Mouse (Mus musculus): Measurements from ENCODE around the gene Gm20538.

Gm20538 gene

DNA sequence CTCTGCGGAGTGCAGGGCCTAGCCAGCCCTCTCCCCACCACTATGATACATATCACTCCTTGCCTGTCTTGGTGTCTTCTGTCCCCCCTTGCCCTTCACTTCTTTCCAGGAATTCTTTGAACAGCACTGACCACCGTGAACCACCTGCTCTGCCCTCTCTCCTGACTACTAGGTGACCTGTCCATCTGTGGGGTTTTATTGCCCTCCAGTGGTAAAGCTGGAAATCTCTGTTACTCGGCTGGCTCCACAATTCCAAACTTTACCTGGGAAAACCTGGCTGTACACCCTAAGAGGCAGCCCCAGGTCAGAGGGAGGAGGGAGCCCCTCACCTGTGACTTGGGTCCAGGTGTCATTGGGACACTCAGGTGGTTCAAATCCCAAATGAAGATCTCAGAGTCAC, 17.3 kb downstream of the Gm20538 start:
- DNase-seq (ENCODE audit: low spot score in 2 of 2): no peak

DNA sequence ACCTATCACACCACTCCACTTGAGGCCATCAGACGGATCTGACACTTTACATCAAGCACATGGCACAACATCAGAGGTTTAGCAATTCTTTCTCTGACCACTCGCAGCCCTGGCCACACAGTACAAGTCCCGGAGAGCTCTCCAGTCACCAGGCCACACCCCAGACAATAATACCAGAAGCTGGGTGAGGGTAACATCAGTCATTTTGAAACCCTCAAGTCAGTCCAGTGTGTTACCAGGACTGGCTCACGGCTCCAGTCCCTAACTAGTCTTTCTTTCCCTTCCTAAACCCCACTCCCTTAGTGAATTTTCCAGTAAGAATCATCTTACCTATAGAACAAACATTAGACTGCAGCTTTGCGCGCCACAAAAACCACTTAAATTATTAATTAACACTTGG, 22.6 kb downstream of the Gm20538 start:
- DNase-seq (ENCODE audit: low spot score in 2 of 2): no peak

DNA sequence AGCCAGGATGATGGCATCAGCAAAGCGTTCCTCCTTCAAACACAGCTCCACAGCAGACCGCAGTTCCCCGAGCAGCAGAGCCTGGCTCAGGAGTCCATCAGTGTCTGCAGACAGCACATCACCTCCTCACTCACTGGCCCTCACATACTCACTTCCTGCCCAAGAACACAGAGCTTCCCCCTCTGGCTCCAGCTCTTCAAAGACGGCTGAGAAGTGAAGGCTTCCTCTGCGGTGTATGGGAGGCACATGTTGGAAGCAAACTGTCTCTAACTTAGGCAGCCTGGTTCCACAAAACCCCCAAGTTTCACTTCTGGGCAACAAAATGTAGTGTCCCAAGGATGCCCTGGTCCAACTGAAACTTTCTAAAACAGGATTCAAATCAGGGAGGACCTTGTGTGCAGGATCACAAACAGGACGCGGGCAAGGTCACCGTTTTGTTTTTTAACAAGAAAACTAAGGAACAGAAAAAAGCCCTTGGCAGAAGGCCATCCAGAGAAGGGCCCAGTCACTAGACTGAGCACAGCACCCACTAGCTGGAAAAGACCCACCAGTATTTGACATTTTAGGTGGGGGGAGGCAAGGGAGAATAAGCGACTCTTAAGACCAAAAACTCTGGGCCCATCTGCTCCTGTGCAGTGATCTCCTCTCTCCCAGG, 27.0 kb downstream of the Gm20538 start:
- DNase-seq (ENCODE audit: low spot score in 2 of 2): no peak

DNA sequence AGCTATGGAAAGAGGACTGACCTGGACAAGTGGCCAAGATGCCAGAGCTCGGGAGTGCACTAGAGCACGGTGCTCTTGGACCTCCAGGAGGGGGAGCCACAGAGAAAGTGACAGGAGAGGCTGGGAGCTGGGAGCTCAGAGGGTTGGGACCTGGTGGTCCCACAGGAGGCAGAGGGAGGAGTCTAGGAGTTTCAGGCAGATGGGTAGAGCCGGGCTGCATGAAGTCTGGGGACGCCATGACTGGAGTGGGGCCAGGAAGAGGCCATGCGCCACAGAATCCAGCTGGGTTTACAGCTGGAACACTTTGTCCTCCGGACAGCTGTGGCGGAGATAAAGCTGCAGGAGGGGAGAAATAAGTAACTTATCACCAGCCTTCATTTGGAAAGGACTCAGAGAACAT, 33.5 kb downstream of the Gm20538 start:
- DNase-seq (ENCODE audit: low spot score in 2 of 2): peak in 1 of 2 experiments; percentile 64

DNA sequence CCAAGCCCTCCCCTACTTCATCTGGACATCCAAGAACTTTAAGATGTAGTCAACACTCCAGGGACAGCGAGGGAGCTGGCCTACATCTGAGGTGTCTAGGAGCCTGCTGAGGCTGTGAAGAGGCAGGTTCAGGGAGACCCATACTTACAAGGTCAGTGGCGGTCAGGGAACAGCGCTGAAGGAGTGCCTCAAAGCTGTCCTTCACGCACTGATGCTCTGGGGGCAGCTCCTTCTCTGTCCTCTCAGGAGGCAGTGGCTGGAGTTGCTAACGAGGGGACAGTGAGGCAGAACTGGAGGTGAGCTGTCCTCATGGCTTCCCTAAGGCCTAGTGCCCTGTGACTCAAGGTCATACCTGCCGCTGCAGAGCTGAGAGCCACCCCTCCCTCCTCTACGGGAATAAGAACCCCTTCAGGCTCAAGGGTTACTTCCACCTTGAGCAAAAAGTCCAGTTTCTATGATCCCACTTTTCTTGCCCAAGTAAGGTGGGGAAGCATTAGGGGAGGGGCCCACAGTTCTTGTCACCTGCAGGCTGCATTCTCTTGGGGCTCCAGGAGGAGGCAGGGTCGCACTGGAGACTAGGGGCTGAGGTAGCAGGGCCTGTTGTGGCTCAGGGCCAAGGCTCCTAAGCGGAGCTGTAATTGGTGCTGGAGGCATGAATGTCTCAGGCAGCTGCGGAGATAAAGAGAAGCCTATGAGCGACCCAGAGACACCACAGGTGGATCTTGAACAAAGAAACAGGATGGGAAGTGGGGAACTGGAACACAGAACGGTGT, 34.4 kb downstream of the Gm20538 start:
- DNase-seq (ENCODE audit: low spot score in 2 of 2): no peak

DNA sequence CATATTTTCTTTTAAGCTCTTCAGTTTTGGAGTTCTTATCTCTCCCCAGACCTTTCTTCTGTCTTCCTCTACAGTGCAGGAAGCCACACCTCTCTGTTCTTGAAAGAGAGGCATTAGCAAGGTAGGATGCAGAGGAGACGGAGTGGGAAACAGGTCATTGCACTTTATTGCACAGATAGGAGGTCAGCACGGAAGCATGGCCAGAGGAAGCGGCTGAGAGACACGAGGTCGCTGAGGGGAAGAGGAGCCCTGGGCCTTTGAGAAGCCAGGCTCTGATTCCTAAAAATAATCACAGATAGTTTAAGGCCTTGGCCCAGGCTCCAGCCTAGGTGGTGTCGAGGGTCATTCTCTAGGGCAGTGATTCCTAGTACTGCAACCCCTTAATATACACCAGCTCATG, 36.9 kb downstream of the Gm20538 start:
- no peak for DNase-seq (ENCODE audit: low spot score in 2 of 2)

DNA sequence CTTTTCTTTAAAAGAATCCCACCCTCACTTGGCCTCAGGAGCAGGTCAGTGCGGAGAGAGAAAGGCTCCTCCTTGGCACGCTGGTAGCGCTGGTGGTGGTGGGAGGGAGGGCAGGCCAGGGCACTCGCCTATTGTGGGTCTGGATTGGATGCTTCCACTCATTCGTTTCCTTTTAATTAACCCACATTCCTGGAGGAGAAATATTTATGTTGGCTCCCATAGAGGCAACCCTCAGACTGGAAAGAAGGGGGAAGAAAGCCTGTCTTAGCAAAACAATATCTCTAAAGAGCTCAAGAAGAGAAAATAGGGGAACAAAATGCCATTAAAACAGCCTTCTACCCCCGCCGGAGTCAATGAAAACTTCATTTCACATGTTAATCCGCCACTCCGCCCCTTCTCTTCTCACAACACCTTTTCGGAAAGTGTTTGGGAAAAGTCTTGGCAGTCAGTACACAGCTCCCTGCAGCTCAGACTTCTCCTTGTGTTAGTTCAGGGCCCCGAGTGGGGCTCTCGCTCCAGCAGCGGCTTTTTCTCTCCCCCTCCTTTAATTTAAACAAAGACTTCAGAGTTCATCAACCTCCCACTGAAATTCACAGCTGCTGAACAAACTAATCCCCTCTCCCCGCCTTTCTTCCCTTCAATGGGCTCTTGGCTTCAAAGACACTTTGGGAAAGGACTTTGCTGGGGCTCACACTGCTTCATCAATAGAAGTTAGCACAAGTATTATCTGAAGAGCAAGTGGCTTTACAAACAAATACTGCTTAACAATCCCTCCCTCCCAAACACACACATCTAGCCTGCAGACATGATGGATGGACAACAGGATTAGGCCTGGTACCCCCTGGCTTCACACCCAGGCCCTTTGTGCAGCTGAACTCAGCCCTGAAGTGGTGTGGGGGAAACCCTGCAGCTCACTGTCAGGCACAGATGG, 37.8 kb downstream of the Gm20538 start:
- no peak for DNase-seq (ENCODE audit: low spot score in 2 of 2)

DNA sequence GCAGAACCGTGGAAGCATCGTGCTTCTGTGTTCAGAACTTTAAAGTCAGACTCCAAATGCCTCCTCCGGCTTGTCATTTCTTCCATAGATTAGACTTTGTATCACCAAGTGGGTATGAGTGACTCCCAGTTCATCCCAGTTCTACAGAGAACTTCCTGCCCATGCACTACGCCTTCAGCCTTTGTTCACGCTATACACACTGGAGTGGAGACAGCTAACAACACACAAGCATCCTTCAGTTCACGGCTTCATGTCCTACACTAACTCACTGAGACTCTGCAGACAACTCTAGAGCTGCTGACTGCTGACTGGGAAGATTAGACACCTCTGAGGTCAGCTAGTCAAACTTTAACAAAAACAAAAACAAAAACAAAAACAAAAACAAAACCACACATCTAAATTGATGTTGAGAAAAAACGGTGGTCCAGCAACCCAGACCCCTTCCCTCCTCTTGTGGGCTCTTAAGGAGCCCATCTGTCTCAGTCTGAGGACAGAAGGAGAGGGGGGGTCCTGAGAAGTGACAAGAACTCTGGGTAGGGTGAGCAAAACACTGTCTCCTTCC, 38.6 kb downstream of the Gm20538 start:
- DNase-seq (ENCODE audit: low spot score in 2 of 2): no peak

DNA sequence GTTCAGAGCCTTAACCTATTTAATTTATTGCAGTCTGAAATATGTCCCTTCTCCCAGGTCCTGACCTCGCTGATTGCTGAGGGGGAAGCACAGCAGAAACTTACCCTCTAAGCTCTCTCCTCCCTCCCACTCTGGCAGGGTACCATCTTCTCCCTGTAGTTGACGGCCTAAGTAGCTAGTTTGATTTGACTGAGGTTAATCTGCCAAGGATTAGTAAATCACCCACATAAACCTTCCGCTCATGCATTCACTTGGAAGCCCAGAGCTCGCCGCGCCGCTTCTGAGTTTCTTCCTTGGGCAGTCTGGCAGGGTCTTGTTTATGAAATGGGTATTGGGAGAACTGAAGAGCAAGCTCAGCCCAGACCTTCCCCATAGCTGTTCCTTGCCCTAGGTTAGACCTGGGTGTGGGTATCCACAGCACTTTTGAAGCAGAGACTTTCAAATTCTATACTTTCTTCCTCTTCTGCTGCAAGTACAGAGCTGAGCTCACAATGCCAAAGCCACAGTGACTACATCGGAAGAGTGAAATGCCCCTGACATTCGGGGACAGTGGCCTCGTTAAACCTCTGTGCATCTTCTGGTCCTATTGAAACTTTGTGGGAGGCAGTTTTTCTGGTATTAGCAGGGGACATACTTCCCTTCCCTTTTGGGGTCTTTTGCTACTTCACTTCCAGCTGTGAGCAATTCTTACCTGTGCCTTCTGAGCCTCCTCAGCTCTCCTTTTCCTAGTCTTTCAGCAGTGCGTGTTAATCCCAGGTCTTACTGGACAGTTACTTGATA, 39.4 kb downstream of the Gm20538 start:
- DNase-seq (ENCODE audit: low spot score in 2 of 2): no peak

DNA sequence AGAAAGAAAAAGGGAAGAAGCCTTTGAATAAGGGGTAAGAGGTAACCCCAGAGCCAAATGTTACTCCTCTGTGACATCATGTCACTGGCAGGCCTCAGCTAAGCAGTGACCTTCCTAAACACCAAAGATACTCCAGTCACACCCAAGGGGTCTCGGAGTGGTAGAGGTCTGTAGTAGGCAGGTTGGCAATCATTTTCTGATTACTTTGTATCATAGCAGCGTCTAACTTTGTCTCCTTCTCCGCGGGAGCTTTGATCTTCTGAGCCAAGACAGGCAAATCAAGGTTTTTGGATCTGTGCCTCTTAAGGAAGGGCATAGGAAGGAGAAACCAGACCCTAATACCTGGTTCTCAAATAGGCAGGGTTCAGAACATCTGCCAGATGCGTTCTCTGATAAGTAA, 40.0 kb downstream of the Gm20538 start:
- no peak for DNase-seq (ENCODE audit: low spot score in 2 of 2)

DNA sequence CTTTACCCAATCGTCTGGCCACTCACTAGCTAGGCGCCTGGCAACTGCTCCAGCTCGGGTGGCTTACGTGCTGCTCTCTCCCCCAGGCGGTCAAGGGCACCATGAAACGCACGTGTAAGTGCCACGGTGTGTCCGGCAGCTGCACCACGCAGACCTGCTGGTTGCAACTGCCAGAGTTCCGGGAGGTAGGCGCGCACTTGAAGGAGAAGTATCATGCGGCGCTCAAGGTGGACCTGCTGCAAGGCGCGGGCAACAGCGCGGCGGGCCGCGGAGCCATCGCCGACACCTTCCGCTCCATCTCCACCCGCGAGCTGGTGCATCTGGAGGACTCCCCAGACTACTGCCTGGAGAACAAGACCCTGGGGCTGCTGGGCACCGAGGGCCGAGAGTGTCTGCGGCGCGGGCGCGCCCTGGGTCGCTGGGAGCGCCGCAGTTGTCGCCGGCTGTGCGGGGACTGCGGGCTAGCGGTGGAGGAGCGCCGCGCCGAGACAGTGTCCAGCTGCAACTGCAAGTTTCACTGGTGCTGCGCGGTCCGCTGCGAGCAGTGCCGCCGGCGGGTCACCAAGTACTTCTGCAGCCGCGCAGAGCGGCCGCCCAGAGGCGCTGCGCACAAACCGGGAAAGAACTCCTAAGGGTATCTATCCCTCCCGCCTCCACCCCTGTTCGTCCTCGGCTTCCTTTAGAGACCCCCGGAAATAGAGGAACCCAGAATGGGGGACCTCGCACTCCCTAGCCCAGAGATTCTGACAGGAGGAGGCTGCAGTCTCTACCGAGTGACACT, 41.0 kb downstream of the Gm20538 start:
- DNase-seq (ENCODE audit: low spot score in 2 of 2): no peak

DNA sequence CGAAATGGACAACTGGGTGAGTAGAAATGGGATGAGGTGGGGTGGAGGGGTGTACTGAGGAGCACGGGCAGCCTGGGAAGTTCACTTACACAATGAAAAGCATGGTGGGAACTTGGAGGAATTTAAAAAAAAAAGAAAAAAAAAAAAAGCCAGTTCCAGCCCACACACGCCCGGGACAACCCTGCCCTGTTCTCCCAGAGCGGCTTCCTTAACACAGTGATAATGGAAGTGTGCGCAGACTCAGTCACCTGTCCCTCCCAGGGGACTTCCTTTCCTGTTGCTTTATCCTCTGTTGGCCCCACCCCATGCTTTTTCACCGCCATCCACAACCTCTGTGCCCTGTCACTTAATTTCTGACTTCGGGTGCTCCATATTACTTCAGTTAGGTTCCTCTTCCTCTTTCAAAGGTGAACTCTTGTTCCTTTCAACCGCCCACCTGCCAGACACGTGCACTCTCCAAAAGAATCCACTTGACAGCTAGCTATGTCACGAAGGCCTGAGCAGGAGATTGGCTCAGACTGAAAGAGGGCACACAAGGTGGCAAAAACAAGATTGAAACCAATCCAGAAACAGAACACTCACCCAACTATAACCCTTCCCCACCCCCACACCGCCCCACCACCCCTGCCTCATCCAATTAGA, 42.0 kb downstream of the Gm20538 start:
- DNase-seq (ENCODE audit: low spot score in 2 of 2): no peak

DNA sequence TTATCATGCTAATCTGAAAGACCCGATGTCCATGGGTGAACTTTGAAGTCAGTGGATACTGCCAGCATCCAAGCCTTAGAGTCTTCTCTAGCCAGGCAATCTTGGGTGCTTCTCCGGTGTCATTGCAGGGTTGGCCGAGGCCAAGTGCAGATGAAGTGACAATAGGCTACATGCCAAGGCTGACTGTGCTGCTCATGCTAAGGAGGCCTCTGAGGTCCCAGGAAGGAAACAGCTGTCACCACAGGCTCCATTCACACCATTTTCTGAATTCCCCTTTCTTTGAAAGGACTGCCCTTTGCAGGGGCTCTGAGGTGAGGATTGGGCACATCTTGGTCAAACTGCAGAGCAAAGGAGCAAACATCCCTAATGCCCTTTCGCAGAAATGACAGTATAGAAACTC, 49.9 kb downstream of the Gm20538 start:
- no peak for DNase-seq (ENCODE audit: low spot score in 2 of 2)

DNA sequence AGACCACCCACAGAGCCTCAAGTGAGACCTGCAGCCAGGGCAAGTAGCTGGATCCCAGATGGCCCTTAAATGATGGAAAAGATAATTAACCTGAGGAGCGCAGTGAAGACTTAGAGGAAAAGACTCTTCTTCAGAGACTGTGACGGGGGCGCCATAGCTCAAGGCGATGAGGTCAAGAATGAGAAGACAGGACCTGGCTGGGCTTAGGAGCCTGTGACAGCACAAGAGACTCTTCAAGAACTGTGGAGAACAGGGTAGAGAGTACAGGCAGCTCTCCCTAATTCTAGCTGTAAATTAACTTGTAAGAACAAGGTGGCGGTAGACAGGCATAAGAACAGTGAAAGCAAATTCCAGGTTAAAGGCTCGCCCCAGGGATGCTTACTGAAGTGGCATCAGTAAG, 50.7 kb downstream of the Gm20538 start:
- no peak for DNase-seq (ENCODE audit: low spot score in 2 of 2)

DNA sequence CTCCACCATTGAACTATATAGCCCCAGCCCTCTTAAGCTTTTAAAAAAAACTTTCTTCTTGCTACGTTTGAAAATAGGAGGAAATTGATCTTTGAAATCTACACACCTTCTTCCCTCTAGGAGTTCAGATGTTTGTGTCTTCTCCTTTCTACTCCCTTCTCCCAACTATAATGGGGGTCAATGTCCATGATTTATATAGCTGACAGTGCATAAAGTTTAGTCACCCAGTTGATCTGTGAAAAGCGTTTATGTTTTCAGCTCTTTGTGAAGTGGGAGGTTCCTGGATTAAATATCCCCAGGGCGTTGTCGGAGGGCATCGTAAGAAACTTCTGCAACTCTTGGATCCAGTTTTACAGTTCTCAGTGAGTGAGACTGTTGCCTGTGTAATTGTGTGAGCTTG, 52.4 kb downstream of the Gm20538 start:
- DNase-seq (ENCODE audit: low spot score in 2 of 2): no peak

DNA sequence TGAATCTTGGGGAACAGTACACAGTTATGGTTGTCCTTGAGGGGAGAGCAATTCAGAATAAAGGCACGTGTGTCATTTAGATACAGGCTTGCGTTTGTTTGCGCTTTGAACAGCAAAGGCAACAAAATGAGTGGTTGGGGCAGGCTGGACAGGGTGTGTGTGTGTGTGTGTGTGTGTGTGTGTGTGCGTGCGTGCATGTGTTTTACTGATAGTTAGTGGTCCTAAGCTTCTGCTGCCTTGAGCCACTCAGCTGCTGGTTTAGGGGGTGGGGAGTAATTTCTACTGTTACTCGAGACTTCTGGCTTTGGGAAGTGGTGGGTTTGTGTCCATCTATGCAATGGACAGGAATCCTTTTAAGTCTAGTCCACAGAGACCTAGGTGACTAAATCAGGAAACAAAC, 53.7 kb downstream of the Gm20538 start:
- no peak for DNase-seq (ENCODE audit: low spot score in 2 of 2)

DNA sequence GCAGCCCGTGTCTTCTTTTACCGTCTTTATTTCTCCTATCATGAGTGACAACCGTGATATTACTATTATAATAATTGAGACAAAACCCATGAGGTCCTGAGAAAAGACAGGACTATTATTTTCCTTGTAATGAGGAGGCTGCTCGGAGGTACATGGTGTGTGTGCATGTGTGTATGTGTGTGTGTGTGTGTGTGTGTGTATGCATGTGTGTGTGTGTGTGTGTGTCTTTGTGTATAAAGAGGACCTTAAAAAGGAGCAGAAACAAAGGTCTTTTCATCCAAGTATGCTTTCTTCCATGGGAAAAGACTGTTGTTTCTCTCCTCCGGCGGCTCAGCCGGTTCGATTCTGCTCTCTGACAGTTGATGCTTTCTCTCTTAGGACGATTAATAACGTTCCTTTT, 55.7 kb downstream of the Gm20538 start:
- no peak for DNase-seq (ENCODE audit: low spot score in 2 of 2)

DNA sequence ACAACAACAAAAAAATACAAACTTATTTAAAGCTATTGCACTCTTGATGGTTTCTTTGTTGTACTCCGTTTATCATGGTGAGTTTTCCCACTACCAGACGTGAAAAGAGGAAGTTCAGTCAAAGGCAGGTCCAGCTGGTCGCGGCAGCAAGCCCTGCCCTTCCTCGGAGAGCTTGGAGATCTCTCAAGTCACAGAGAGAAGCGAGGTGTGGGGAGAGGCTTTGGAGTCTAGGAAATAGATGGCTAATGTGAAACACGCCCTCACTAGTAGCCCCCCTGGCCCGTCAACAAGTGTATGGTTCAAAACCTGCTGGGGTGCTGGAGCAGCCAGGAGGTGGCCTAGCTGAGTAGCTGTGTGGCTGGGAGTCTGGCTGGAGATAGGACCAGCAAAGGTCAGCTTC, 56.1 kb downstream of the Gm20538 start:
- no peak for DNase-seq (ENCODE audit: low spot score in 2 of 2)

Data from urinary bladder, postnatal 4 days (tissue).